Mouse (Mus musculus) adrenal gland, adult 18-20 months (tissue): ENCODE measurements around the gene Gabpa. TPM values are rescaled to one million over a fixed set of nuclear protein-coding genes. Genes with fewer than 3 reads are reported as not detected.
A peak's percentile ranks its signal among the peaks of the same experiment; 100 is the strongest.

Source experiments
- DNase-seq, 2 experiments: peaks; one replicate each; pipeline ENCODE4 v3.0.0; 2021 to 2022; ENCODE audit warnings: low spot score in 2 of 2
- long read RNA-seq, 2 experiments: library from polyadenylated mRNA; stranded (forward); transcript quantifications; one replicate each; pipeline ENCODE4 v2.0.0; 2021
- total RNA-seq, 2 experiments: library from RNA; stranded (reverse); gene quantifications; 1 replicate in 1 of 2; 2 replicates in 1 of 2; pipeline ENCODE4 v1.2.3; 2021

Gene Gabpa
- total RNA-seq = 10 to 100 TPM; 32.9 to 34.3 TPM
- long read RNA-seq, experiment 1, full-length matches to known transcripts = 15 of 18 reads
- long read RNA-seq, experiment 1, partial matches to known transcripts = 1 of 18 reads
- long read RNA-seq, experiment 1, other reads (novel, unspliced or antisense) = 2 of 18 reads
- long read RNA-seq, experiment 2, full-length matches to known transcripts = 32 of 44 reads
- long read RNA-seq, experiment 2, partial matches to known transcripts = 1 of 44 reads
- long read RNA-seq, experiment 2, other reads (novel, unspliced or antisense) = 11 of 44 reads

DNA sequence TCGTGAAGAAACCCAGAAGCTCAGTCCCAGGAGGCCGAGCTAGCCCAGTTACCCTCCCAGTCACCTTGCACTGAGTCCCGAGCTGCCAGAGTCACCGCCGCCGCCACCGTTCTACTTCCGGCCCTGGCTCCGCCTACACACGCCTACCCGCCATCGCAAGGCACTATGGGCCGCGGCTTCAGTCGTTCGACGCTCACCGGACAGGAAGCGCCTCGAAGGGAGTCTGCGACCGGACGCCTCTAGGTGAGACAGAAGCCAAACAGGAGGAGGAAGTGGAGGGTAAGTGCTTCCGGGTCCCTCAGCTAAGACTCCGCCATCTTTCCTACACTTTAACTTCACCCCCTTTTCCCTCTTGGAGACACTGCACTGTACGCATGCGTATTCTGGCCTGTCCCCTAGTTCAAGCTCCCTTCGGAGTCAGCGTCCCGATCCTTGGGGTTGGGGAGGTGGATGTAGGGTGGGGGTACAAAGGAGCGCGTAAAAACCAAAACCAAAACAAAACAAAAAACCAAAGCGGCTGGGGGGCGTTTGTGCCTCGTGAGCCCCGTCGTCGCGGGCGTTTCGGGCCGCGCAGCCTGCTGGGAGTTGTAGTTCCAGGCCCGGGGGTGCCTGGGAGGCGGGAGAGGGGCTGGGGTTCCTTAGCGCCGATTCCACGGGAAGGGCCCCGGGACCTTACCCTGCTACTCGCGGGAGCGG is at the start of gene Gabpa:
Gene Gabpa (plus strand): TSS at position 181 of the 696 bp plus-strand sequence.
- DNase-seq = peak; percentile 81 to 82

GRCm38 (mm10) chr16:84784966-84785365 is 49.8 kb upstream of the Gabpa start:
- DNase-seq = no peak

GRCm38 (mm10) chr16:84790595-84791165 is 44.0 kb upstream of the Gabpa start:
- DNase-seq = no peak

GRCm38 (mm10) chr16:84793401-84793800 is 41.3 kb upstream of the Gabpa start:
- no peak for DNase-seq

GRCm38 (mm10) chr16:84795337-84795736 is 39.4 kb upstream of the Gabpa start:
- no peak for DNase-seq

- DNase-seq = no peak
Observed at GRCm38 (mm10) chr16:84796678-84797077, 38.0 kb upstream of the Gabpa start.

- DNase-seq = no peak
Observed at GRCm38 (mm10) chr16:84800038-84800437, 34.7 kb upstream of the Gabpa start.

DNA sequence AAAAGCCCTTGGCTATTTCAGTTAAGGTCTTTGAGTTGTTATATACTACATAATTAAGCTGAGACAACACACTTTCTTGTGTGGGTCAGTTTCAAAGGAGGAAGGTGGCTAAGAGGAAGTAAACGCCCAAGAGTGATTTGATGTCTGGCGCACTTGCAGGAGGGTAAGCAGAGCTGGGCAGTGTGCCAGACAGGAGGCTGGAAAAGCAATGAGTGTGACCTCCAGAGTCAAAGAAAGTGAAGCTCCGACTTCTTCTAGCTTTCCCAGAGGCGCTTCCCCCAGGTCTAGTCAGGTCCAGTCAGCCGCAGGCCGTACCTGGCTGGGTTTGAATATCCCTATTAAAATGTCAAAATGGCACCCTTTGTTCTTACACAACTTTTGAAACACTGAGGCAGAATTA is 32.5 kb upstream of the Gabpa start:
- peak; percentile 43 to 49 for DNase-seq

GRCm38 (mm10) chr16:84804866-84805265 is 29.9 kb upstream of the Gabpa start:
- DNase-seq = no peak

GRCm38 (mm10) chr16:84806175-84806574 is 28.6 kb upstream of the Gabpa start:
- no peak for DNase-seq

DNA sequence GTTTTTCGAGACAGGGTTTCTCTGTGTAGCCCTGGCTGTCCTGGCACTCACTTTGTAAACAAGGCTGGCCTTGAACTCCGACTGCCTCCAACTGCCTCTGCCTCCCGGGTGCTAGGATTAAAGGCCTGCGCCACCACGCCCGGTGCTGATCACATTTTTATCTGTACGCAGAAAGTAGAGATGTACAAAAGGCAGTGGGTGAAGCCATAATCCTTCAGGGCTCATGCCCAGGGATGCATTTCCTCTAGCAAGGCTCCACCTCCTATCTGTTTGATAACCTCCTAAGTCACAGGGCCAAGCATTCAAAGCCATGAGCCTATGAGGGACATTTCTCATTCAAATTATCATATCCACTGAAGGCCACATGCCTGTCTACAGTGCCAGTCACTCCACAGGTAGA is 26.9 kb upstream of the Gabpa start:
- DNase-seq = no peak

DNA sequence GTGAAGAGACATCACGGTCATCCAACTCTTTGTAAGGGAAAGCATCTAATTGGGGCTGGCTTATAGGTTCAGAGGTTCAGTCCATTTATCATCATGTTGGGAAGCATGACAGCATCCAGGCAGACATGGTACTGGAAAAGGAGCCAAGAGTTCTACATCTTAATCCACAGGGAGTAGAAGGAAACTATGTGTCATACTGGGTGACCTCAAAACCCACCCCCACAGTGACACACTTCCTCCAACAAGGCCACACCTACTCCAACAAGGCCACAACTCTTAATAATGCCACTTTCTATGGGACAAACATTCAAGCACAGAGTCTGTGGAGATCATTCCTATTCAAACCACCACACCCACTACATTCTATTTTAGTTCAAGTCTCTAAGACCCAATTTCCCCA is 24.5 kb upstream of the Gabpa start:
- DNase-seq = no peak

- DNase-seq = no peak
Observed at GRCm38 (mm10) chr16:84813852-84814251, 20.9 kb upstream of the Gabpa start.

DNA sequence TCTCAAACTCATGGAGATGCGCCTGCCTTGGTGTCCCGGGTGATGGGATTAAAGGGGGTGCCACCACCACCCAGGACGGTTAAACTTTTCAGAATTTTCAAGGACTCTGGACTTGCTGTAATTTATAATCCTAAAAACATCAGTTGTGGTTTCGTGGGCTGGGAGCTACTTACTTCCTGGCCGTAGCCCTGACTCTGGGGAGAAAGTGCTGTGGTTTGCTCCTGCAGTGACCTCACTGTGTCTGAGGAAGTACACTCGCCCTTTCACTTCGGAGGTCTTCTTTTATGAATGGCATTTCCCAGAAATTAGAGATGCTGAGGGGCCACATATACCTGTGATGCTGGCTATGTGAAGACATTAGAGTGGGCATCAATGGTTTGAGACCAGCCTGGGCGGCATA is 20.2 kb upstream of the Gabpa start:
- DNase-seq = no peak

GRCm38 (mm10) chr16:84817423-84817822 is 17.3 kb upstream of the Gabpa start:
- peak in 1 of 2 experiments; percentile 16 for DNase-seq

DNA sequence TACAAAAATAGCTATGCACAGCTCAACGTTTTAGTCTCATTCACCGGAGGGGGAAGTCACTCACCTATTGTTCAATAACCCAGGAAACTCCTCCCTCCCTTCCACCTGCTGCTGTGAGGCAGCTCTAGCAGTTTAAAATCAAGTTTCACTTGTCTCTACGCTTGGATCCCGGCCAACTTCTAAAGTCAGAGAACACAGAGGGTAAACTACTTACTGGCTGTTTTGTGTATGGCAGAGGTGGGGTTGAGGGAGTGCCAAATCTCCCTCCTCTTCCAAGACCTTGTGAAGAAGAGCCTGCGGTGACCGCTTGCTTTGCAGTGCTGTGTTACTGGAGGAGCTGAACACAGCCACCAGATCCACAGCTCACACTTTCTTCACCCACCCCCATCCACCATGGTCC is 9.7 kb upstream of the Gabpa start:
- no peak for DNase-seq

- no peak for DNase-seq
Observed at GRCm38 (mm10) chr16:84831696-84832095, 3.0 kb upstream of the Gabpa start.

DNA sequence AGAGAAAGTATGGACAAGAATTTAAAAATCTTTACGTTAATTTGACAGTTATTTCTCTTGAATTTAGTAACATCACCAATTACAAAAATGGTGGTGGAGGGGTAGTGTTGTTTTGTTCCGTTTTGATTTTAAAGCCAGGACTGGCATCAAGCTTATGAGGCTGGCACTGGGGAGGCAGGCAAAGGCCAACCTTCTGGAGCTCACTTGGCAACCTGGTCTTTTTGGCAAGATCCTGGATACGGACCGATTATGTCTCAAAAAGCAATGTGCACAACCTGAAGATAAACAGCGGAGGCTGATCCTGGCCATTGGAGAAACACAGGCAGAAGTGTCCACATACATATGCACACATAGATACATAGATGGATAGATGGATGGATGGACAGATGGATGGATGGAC is 2.0 kb upstream of the Gabpa start:
- no peak for DNase-seq

DNA sequence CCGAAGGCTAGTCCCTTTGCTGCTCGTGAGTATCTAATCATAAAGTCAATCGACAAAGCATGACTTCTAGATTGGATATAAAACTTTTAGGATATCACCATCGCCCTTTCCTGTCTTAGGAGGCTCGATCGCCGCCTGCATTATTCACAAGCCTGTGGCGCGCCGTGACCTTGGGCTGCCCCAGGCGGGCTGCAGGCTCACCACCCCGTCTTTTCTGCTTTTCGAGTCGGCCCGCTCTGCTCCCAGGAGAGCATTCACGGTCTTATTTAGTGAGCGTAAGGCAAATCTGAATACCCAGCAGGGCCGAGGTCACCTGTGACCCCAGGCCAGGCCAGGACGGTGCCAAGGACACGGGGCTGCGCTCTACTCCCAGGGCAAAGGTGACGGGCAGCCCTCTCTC is 381 bp upstream of the Gabpa start:
- no peak for DNase-seq

DNA sequence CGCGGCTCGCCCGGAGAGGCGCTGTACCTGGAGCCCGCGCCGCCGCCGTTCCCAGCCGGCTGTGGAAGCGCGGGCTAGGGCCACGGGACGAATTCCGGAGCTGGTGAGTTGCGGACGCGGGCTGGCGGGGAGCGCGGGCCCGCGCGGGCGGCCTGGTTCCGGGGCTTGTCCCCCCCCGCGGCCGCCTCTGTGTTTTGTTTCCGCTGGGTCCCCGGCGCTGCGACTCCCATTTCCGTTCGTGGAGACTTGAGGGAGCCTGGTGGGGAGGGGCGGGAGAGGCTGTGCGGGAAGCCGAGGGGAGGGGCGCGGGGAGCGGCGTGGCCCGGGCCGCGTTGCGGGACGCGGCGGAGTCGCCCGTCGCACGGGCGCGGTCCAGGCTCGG is 707 bp downstream of the Gabpa start, which contains the start of gene Atp5j:
Gene Atp5j (minus strand): TSS at position 185 of the 382 bp plus-strand sequence.
- DNase-seq = peak; percentile 78 to 79

DNA sequence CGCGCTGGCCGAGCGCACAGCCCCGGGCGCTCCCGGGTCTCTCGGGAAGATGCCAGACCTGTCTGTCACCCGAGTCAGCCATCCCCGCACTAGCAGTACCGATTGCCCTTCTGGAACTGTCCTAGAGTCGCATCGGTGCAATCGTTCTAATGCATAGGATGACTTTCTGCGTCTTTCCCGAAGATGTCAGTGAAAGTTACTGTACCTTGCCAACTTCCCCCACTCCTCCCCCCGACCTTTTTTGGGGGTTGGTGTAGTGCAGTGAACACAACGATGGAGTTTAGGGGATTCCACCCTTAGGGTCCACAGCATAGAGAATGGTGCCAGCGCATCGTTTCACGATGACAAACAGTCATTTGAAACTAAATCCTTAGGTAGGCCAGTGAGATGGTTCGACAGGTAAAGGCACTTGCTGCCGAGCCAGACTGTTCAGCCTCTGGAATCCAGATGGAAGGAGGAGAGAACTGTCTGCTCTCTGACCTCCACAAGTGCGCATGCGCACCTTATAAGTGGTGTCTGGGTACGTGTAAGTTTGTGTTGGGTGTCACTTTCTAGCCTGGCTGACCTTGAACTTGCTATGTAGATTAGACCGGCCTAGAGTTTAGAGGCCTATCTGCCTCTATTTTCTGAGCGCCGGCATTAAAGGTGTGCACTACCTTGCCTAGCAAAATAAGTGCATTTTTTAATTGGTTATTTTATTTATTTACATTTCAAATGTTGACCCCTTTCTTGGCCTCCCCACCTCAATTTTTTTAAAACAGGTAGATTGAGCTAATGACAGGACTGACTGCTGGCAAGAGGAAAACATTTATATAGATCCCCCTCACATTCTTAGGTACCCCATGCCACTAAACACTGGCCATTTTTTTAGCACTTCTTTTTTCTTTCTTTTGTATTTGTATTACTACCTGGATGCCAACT is 1.4 kb downstream of the Gabpa start:
- peak in 1 of 2 experiments; percentile 46 for DNase-seq
